Mouse (Mus musculus) heart, embryonic 11.5 days (tissue): ENCODE measurements around the gene Zfp422. TPM values are rescaled to one million over a fixed set of nuclear protein-coding genes. Genes with fewer than 3 reads are reported as not detected.
A peak's percentile ranks its signal among the peaks of the same experiment; 100 is the strongest.

ENCODE experiments used
- ATAC-seq: fragments of 200-750 bp; cut with Nextera tagmentation; replicated peaks from 2 replicates; pipeline ENCODE4 v1.8.0; 2017; ENCODE audit warnings: moderate library complexity; ENCODE audit not compliant: insufficient number of reproducible peaks, low FRiP score, low TSS enrichment
- H3K27ac ChIP-seq: fragments of 300-500 bp; sonication (generic); 2 replicates; pipeline ENCODE4 v1.5.1; 2014; ENCODE audit warnings: mild to moderate bottlenecking, low read depth, low read length
- H3K27me3 ChIP-seq: fragments of 300-500 bp; sonication (generic); 2 replicates; pipeline ENCODE4 v1.6.1; 2014; ENCODE audit warnings: mild to moderate bottlenecking, low read length, mixed read lengths; ENCODE audit not compliant: control insufficient read depth, insufficient read depth
- H3K36me3 ChIP-seq: fragments of 300-500 bp; sonication (generic); 2 replicates; pipeline ENCODE4 v1.6.1; 2014; ENCODE audit warnings: mild to moderate bottlenecking, low read length, moderate library complexity, mixed read lengths; ENCODE audit not compliant: control insufficient read depth, insufficient read depth
- H3K4me1 ChIP-seq: fragments of 300-500 bp; sonication (generic); 2 replicates; pipeline ENCODE4 v1.6.1; 2014; ENCODE audit warnings: low read length; ENCODE audit not compliant: control insufficient read depth, insufficient read depth
- H3K4me2 ChIP-seq: fragments of 300-500 bp; sonication (generic); 2 replicates; pipeline ENCODE4 v1.6.1; 2014; ENCODE audit warnings: mild to moderate bottlenecking, moderate library complexity
- H3K4me3 ChIP-seq: fragments of 300-500 bp; sonication (generic); 2 replicates; pipeline ENCODE4 v1.5.1; 2014; ENCODE audit warnings: low read depth, low read length
- H3K9ac ChIP-seq: fragments of 300-500 bp; sonication (generic); 2 replicates; pipeline ENCODE4 v1.6.1; 2014; ENCODE audit warnings: mild to moderate bottlenecking, low read depth, low read length, moderate library complexity
- H3K9me3 ChIP-seq: fragments of 300-500 bp; sonication (generic); replicated peaks from 2 replicates; pipeline ENCODE4 v1.6.1; 2016; ENCODE audit warnings: low read length; ENCODE audit not compliant: control insufficient read depth
- WGBS: fragments of 180-500 bp; shearing (Covaris S2); extraction: QIAGEN DNeasy Blood & Tissue Kit; methylation state at CpG from one replicate; pipeline ENCODE4 v1.1.7; 2014; ENCODE audit not compliant: insufficient replicate concordance; 5-methylcytosine and 5-hydroxymethylcytosine counted together
- polyA plus RNA-seq: library from polyadenylated mRNA; unstranded; fragments of >200 nt; fragmentation: Nextera tagmentation; extraction: Ambion mirVana; gene quantifications from 2 replicates; pipeline ENCODE4 v1.2.1, GENCODE M21; 2014

The Zfp422 gene
- polyA plus RNA-seq, 1 experiment from 2014 or later = 104 TPM

GRCm38 (mm10) chr6:116653684-116654454 is 25.1 kb upstream of the Zfp422 start:
- Histone ChIP-seq H3K4me1 (peaks cover 15% of the 10 kb centered on the region), H3K9ac (no peak overlapping the region), H3K27ac (no peak overlapping the region), H3K4me3 (no peak overlapping the region), H3K9me3 (no peaks in the 10 kb centered on the region), H3K27me3 (no peaks in the 10 kb centered on the region), H3K4me2 (no peak overlapping the region), H3K36me3 (no peaks in the 10 kb centered on the region)
- WGBS = 54% methylated on average over 9 of the region's 9 CpGs
- ATAC-seq = no peak

- no peak for ATAC-seq
- Histone ChIP-seq H3K4me2 (no peak overlapping the region), H3K4me1 (peaks cover 15% of the 10 kb centered on the region), H3K9ac (no peak overlapping the region), H3K4me3 (no peak overlapping the region), H3K27me3 (no peaks in the 10 kb centered on the region), H3K36me3 (no peaks in the 10 kb centered on the region), H3K9me3 (no peaks in the 10 kb centered on the region), H3K27ac (no peak overlapping the region)
- 70% methylated on average over 3 of the region's 3 CpGs for WGBS
These were observed 24.4 kb upstream of the Zfp422 start for GRCm38 (mm10) chr6:116653191-116653590.

GRCm38 (mm10) chr6:116651437-116652118 is 22.8 kb upstream of the Zfp422 start:
- Histone ChIP-seq H3K4me1 (peaks cover 15% of the 10 kb centered on the region), H3K27me3 (no peaks in the 10 kb centered on the region), H3K4me3 (no peak overlapping the region), H3K4me2 (peak overlapping the region; percentile 53), H3K9ac (peak overlapping the region; percentile 46; the same call in 1 of the 2 replicates), H3K27ac (no peak overlapping the region), H3K36me3 (no peaks in the 10 kb centered on the region), H3K9me3 (no peaks in the 10 kb centered on the region)
- ATAC-seq = peak; percentile 57; the same call in 1 of the 2 replicates
- WGBS = 57% methylated on average over 20 of the region's 20 CpGs

DNA sequence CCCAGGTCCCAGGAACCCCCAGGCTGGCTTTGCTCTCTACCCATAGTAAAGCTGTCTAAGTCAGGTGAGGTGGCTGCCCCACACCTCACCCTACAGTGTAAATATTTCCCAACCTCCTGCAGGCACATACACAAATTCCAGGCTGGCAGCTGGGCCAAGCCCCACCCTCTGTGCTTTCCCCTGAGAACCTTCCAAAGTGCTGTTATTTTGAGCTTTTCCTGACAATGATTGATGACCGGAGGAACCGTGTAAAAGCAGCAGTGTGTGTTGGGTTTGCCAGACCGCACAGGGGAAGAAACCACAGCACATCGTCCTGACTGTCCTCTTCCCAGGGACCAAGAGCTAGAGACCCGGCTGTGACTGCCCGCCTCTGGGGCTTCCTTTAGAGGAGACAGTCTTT is 21.6 kb upstream of the Zfp422 start, which contains the start of gene Depp1:
Depp1 (plus strand) TSS at position 204 of the 400 bp plus-strand sequence.
- Histone ChIP-seq H3K4me3 (peak within 1 kb of the TSS; percentile 18; the same call in 1 of the 2 replicates), H3K27ac (peak within 1 kb of the TSS; percentile 38), H3K27me3 (no peaks in the 10 kb centered on the region), H3K9me3 (no peaks in the 10 kb centered on the region), H3K4me2 (peak within 1 kb of the TSS; percentile 53), H3K4me1 (peaks cover 15% of the 10 kb centered on the region), H3K36me3 (no peaks in the 10 kb centered on the region), H3K9ac (peak within 1 kb of the TSS; percentile 55)
- 15% methylated on average over 6 of the region's 6 CpGs for WGBS
- no peak for ATAC-seq

- 68% methylated on average over 7 of the region's 7 CpGs for WGBS
- H3K36me3 ChIP-seq = no peaks in the 10 kb centered on the region
- no peak for ATAC-seq
- H3K9ac ChIP-seq = peak overlapping the region; percentile 16; the same call in 1 of the 2 replicates
- H3K27me3 ChIP-seq = no peaks in the 10 kb centered on the region
- H3K9me3 ChIP-seq = no peaks in the 10 kb centered on the region
- peaks cover 20% of the 10 kb centered on the region for H3K4me1 ChIP-seq
- no peak overlapping the region for H3K4me2 ChIP-seq
- H3K27ac ChIP-seq = 0 out of 2 replicates have a peak overlapping the region, but pooled peaks have one; percentile 35
- H3K4me3 ChIP-seq = no peak overlapping the region
These were observed 21.0 kb upstream of the Zfp422 start for GRCm38 (mm10) chr6:116649811-116650210.

DNA sequence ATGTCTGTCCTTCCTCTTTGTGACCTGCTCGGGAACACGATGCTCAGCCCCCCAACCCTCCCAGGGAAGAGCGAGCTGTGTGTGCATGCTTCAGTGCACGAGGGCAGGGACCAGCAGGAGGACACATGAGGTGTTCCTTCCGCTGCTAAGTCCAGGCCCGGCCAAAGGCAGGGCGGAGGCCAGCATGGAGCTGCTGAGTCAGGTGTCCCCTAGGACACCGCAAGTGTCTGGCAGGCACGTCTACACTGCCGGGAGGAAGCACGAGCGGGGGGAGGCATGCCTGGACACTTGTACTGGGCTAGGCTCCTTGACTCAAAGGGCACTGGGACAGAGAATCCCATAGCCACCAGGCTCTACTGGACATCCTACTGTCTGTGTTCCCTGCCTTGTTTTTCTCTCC is 19.0 kb upstream of the Zfp422 start:
- 64% methylated on average over 12 of the region's 12 CpGs for WGBS
- Histone ChIP-seq H3K36me3 (no peaks in the 10 kb centered on the region), H3K9me3 (no peaks in the 10 kb centered on the region), H3K9ac (no peak overlapping the region), H3K27ac (no peak overlapping the region), H3K27me3 (no peaks in the 10 kb centered on the region), H3K4me3 (no peak overlapping the region), H3K4me2 (no peak overlapping the region), H3K4me1 (peaks cover 23% of the 10 kb centered on the region)
- no peak for ATAC-seq

- WGBS = 32% methylated on average over 3 of the region's 3 CpGs
- H3K9ac ChIP-seq = no peak overlapping the region
- peak overlapping the region; percentile 58 for H3K27ac ChIP-seq
These were observed 15.5 kb upstream of the Zfp422 start for GRCm38 (mm10) chr6:116644335-116644734.

GRCm38 (mm10) chr6:116643881-116644280 is 15.1 kb upstream of the Zfp422 start:
- no peak overlapping the region for H3K9ac ChIP-seq
- WGBS = 53% methylated on average over 4 of the region's 4 CpGs
- peaks cover 13% of the 10 kb centered on the region for H3K4me1 ChIP-seq
- no peak overlapping the region for H3K4me3 ChIP-seq
- H3K27me3 ChIP-seq = no peaks in the 10 kb centered on the region
- ATAC-seq = no peak
- no peaks in the 10 kb centered on the region for H3K9me3 ChIP-seq
- no peaks in the 10 kb centered on the region for H3K36me3 ChIP-seq
- H3K4me2 ChIP-seq = no peak overlapping the region
- H3K27ac ChIP-seq = peak overlapping the region; percentile 58; the same call in 1 of the 2 replicates

More at GRCm38 (mm10) chr6:116644335-116644734, 15.5 kb upstream of the Zfp422 start:
- H3K9me3 ChIP-seq = no peaks in the 10 kb centered on the region
- H3K4me1 ChIP-seq = peaks cover 12% of the 10 kb centered on the region
- H3K27me3 ChIP-seq = no peaks in the 10 kb centered on the region
- no peaks in the 10 kb centered on the region for H3K36me3 ChIP-seq
- no peak overlapping the region for H3K4me3 ChIP-seq
- ATAC-seq = no peak
- no peak overlapping the region for H3K4me2 ChIP-seq
